Mouse (Mus musculus): ENCODE results near the gene Fgfr2.

GRCm38 (mm10) chr7:130797524-130797923, 2325.6 kb downstream of the Fgfr2 start:
- no peak for TF ChIP-seq CTCF (IDR thresholded peaks at IDR 0.05; ENCODE audit: borderline replicate concordance, insufficient read depth, low read length)
- no peak for TF ChIP-seq POLR2A (IDR thresholded peaks at IDR 0.05; ENCODE audit: low read depth, low read length)
